Mouse (Mus musculus): ENCODE data around the gene Zfp982. TPM values are rescaled to one million over a fixed set of nuclear protein-coding genes. Genes with fewer than 3 reads are reported as not detected.
"Not testable (repeated sequence)": the region's sequence is repeated elsewhere in the genome, so short reads cannot be mapped to it uniquely, and the experiment has no call there.

The Zfp982 gene
- polyA plus RNA-seq, 1 experiment from 2014 or later, result 10.5 TPM

DNA sequence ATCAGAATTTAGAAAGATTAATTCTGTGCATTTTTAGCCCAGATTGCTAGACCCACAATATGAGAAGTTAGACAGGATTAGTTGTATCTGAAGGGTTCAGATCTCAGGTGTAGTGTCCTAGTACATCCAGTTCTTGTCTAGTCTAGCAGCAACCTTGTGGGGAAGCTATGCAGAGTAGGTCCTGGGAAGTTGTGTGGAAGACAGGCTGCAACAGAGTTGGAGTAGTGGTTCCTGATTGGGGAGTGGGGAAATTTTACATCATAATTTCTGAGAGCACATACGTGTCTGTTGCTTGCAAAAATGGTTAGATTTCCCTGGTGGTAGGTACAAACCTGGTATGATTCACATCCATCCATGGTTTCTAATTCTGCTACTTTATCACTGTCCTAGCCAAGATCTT, 32.9 kb downstream of the Zfp982 start:
- no peak overlapping the region for H3K27ac ChIP-seq
- 89% methylated on average over 1 of the region's 1 CpGs for WGBS
- H3K4me1 ChIP-seq, result no peaks in the 10 kb centered on the region
- H3K36me3 ChIP-seq (replicated peaks), result no peaks in the 10 kb centered on the region
- H3K27me3 ChIP-seq (ENCODE audit: poor library complexity, severe bottlenecking), result no peaks in the 10 kb centered on the region
- H3K9me3 ChIP-seq, result peaks cover 93% of the 10 kb centered on the region
- DNase-seq (ENCODE audit: extremely low spot score, low spot score), result no peak
- no peak overlapping the region for H3K4me3 ChIP-seq

DNA sequence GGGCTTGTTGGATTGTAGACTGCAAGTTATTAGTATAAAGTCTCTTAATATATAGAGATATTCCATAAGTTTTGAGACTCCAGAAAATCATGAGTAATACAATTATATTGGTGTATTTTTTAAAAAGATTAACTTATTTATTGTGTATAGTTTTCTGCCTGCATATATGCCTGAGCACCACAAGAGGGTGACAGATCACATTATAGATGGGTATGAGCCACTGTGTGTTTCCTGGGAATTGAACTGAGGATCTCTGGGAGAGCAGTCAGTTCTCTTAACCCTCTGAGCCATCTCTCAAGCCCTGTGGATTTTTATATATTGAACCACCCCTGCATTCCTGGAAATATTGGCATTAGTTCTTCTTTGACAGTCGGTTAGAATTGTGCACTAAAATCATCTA, 38.1 kb downstream of the Zfp982 start:
- Histone ChIP-seq H3K4me1 (no peaks in the 10 kb centered on the region), H3K4me3 (no peak overlapping the region), H3K27ac (no peak overlapping the region), H3K27me3 (ENCODE audit: poor library complexity, severe bottlenecking) (no peaks in the 10 kb centered on the region), H3K9me3 (peaks cover 82% of the 10 kb centered on the region), H3K36me3 (replicated peaks) (no peaks in the 10 kb centered on the region)
- DNase-seq (ENCODE audit: extremely low spot score, low spot score), result no peak
- 90% methylated on average over 1 of the region's 1 CpGs for WGBS

DNA sequence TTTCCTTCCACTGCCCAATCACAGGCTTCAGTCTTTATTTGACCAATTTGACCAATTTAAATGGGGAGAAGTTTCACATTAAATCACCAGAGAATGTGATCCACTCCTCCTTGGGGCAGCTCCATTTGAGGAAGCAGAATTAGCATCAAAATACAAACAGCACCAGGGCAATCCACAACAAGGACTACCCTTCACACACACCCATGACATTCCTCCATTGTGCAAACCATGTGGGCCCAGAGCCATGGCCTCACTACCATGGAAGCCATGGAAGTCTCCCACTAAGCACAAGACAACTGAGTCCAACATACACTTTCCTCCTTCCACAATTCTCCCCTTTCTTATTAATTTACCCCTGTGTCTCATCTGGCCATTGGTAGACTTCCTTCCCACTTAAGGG, 43.7 kb downstream of the Zfp982 start:
- not testable (repeated sequence) for DNase-seq (ENCODE audit: extremely low spot score, low spot score); H3K36me3 ChIP-seq (replicated peaks); H3K4me1 ChIP-seq; H3K27ac ChIP-seq; H3K4me3 ChIP-seq; H3K27me3 ChIP-seq (ENCODE audit: poor library complexity, severe bottlenecking)
- H3K9me3 ChIP-seq, result peaks cover 80% of the 10 kb centered on the region

DNA sequence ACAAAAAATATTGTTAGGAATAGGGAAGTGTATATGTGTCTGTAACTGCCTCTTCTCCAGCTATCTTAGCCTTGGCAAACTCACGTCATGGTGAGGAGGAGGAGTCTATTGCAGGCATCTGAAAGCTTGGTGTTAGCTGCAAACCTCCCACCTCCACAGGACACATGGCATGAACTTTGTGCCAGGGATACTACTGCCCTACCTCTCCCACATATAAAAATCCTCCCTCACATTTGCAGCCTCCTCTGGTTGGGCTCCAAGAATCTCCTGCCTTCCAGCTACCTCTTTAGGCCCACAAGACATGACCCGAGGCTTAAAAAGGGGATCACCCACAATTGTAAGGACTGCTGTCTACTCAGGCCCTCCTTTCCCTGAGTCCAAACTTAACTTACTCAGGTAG, 45.5 kb downstream of the Zfp982 start:
- no peaks in the 10 kb centered on the region for H3K36me3 ChIP-seq (replicated peaks)
- 84% methylated on average over 2 of the region's 2 CpGs for WGBS
- no peaks in the 10 kb centered on the region for H3K27me3 ChIP-seq (ENCODE audit: poor library complexity, severe bottlenecking)
- DNase-seq (ENCODE audit: extremely low spot score, low spot score), result no peak
- no peaks in the 10 kb centered on the region for H3K4me1 ChIP-seq
- H3K4me3 ChIP-seq, result no peak overlapping the region
- H3K9me3 ChIP-seq, result peaks cover 74% of the 10 kb centered on the region
- no peak overlapping the region for H3K27ac ChIP-seq

DNA sequence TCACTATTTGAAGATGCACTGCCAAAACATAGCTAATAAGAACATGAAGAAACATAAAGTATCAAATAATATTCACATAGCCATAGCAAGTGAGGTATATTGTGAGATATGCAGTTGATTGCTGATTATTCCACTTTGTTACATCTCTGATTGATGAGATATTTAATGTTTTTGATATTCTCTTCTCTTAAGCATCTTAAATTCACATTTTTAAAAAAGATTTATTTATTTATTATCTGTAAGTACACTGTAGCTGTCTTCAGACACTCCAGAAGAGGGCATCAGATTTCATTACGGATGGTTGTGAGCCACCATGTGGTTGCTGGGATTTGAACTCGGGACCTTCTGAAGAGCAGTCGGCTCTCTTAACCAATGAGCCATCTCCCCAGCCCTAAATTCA, 47.7 kb downstream of the Zfp982 start, which contains the start of gene Gm16503:
TSS of gene Gm16503 (plus strand) at position 301 of the 400 bp plus-strand sequence.
- not testable (repeated sequence) for H3K27me3 ChIP-seq (ENCODE audit: poor library complexity, severe bottlenecking); H3K36me3 ChIP-seq (replicated peaks); DNase-seq (ENCODE audit: extremely low spot score, low spot score); H3K4me3 ChIP-seq; H3K4me1 ChIP-seq; H3K27ac ChIP-seq
- 93% methylated on average over 3 of the region's 3 CpGs for WGBS
- peaks cover 73% of the 10 kb centered on the region for H3K9me3 ChIP-seq

DNA sequence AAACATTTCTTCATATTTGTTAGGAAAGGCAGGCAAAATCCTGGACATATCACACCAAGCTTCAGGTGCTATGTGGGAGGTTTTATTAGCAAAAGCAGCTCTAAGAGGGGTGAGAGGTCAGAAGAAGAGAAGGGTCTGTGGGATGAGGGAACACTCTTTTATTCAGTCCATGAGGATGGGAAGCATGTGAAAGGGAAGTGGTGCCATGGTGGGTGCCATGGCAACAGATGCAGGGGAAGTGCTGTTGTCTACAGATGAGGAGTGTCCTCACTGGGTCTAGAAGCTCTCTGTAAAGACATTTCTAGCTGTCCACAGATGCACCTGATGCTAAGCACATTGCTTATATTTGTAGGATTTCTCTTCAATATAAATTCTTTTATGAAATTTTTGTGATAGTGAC, 48.9 kb downstream of the Zfp982 start:
- H3K27ac ChIP-seq, result no peak overlapping the region
- no peaks in the 10 kb centered on the region for H3K36me3 ChIP-seq (replicated peaks)
- H3K27me3 ChIP-seq (ENCODE audit: poor library complexity, severe bottlenecking), result no peaks in the 10 kb centered on the region
- peaks cover 61% of the 10 kb centered on the region for H3K9me3 ChIP-seq
- H3K4me3 ChIP-seq, result no peak overlapping the region
- H3K4me1 ChIP-seq, result no peaks in the 10 kb centered on the region
- no peak for DNase-seq (ENCODE audit: extremely low spot score, low spot score)

DNA sequence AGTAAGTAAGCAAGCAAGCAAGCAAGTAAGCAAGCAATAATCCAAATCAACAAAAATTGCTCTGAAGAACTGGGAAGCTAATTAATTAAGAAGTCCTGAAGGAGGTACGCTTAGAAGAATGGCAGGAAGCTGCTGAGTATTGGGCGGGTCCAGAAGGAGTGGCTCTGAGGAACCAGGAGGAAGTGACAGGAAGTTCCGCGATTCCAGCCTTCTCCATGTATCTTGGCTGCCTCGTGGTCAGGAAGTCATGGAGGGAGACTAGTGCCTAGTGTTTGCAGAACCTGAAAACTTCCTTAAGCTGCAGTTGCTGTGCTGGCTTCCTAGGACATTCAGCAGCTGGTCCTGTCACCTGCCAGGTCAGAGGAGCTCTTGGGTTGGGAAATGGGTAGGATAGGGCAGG, 60.9 kb downstream of the Zfp982 start, which contains the start of gene Zfp985:
TSS of gene Zfp985 (plus strand) at position 207 of the 400 bp plus-strand sequence.
- WGBS, result 81% methylated on average over 5 of the region's 5 CpGs
- DNase-seq (ENCODE audit: extremely low spot score, low spot score); H3K27me3 ChIP-seq (ENCODE audit: poor library complexity, severe bottlenecking): not testable (repeated sequence)

DNA sequence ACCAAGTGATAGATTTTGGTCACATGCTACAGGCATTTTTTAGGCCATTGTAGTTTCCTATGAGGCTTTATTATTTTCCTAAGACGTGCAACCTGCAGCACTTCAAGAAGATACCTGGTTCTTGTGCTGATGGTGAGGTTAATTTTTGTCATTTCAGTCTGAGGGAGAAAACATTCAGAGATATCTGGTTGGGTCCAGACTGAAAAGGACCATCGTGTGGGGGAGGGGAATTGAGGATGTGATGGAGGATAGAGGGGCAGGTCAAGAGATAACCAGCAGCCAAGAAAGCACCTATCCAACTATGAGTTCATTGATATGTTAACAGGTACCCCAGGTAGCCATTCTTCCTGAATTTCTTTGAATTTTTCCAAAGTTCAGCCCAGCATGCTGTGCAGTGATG, 62.1 kb downstream of the Zfp982 start:
- WGBS, result 78% methylated on average over 2 of the region's 2 CpGs
- H3K9me3 ChIP-seq, result peaks cover 41% of the 10 kb centered on the region
- not testable (repeated sequence) for H3K27ac ChIP-seq; H3K36me3 ChIP-seq (replicated peaks); DNase-seq (ENCODE audit: extremely low spot score, low spot score); H3K4me1 ChIP-seq; H3K27me3 ChIP-seq (ENCODE audit: poor library complexity, severe bottlenecking); H3K4me3 ChIP-seq

More for the DNA sequence above, 60.9 kb downstream of the Zfp982 start, which contains the start of gene Zfp985:
- not testable (repeated sequence) for H3K27ac ChIP-seq; H3K36me3 ChIP-seq (replicated peaks); H3K4me3 ChIP-seq; H3K4me1 ChIP-seq
- H3K9me3 ChIP-seq, result peaks cover 38% of the 10 kb centered on the region

DNA sequence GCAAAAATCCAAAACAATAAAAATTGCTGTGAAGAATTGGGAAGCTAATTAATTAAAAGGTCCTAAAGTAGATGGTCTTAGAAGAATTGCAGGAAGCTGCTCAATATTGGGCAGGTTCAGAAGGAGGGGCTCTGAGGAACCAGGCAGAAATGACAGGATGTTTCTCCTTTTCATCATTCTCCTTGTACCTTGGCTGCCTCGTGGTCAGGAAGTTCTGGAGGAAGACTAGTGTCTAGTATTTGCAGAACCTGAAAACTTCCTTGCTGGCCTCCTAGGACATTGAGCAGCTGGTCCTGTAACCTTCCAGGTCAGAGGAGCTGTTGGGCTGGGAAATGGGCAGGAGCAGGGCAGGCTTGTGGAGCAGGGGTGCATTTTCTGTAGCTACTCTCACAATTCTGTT, 64.7 kb downstream of the Zfp982 start:
- not testable (repeated sequence) for H3K27me3 ChIP-seq (ENCODE audit: poor library complexity, severe bottlenecking); H3K4me1 ChIP-seq; DNase-seq (ENCODE audit: extremely low spot score, low spot score); H3K27ac ChIP-seq; H3K4me3 ChIP-seq; H3K36me3 ChIP-seq (replicated peaks)
- peaks cover 31% of the 10 kb centered on the region; the same call in 1 of the 2 replicates for H3K9me3 ChIP-seq
- WGBS, result 65% methylated on average over 1 of the region's 1 CpGs

DNA sequence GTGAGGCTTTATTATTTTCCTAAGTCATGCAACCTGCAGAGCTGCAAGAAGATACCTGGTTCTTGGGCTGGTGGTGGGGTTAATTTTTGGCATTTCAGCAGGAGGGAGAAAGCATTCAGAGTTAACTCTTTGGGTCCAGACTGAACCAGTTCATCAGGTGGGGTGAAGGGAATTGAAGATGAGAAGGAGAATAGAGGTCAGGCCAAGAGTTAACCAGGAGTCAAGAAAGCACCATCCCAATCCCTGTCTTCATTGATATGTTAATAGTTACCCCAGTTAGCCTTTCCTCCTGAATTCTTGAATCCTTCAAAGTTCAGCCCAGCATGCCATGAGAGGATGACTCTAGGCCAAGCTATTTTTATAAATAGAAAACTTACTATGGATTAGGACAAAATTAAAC, 65.8 kb downstream of the Zfp982 start:
- not testable (repeated sequence) for H3K27me3 ChIP-seq (ENCODE audit: poor library complexity, severe bottlenecking); H3K36me3 ChIP-seq (replicated peaks); H3K27ac ChIP-seq; H3K4me1 ChIP-seq; DNase-seq (ENCODE audit: extremely low spot score, low spot score); H3K4me3 ChIP-seq
- peaks cover 29% of the 10 kb centered on the region; the same call in 1 of the 2 replicates for H3K9me3 ChIP-seq

DNA sequence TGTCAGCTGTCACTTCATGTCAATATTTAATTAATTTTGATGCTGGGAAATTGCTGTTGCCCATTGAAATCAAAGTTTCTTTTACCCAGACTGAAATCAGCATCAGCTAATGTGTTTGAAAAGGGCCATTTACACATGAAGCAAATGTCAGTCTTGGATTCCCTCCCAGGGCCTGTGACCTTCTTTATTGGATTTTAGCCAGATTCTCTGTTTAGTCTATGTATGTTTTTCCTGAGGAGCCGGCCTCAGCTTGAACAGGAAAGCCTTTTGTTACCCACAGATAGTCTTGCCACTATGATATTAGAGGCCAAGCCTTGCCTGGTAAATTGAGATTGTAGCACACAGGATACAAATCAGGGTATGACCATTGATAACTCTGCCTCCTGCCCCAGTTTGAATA, 66.9 kb downstream of the Zfp982 start:
- H3K9me3 ChIP-seq, result peaks cover 27% of the 10 kb centered on the region; the same call in 1 of the 2 replicates
- WGBS, result 63% methylated on average over 1 of the region's 1 CpGs
- not testable (repeated sequence) for H3K4me1 ChIP-seq; H3K4me3 ChIP-seq; H3K27ac ChIP-seq; H3K27me3 ChIP-seq (ENCODE audit: poor library complexity, severe bottlenecking); H3K36me3 ChIP-seq (replicated peaks); DNase-seq (ENCODE audit: extremely low spot score, low spot score)

Other genes starting within 250 kb of the Zfp982 start
- 0.16 TPM in 1 of 2 replicates, not detected in the other for gene Zfp988, start 186.7 kb upstream of the Zfp982 start, polyA plus RNA-seq (2016; fragmentation: Nextera tagmentation; extraction: Ambion mirVana)
- gene Zfp978, start 131.1 kb upstream of the Zfp982 start, polyA plus RNA-seq (2016; fragmentation: Nextera tagmentation; extraction: Ambion mirVana), result 0.30 TPM in 1 of 2 replicates, not detected in the other
- gene Gm16503, start 47.8 kb downstream of the Zfp982 start, polyA plus RNA-seq (2016; fragmentation: Nextera tagmentation; extraction: Ambion mirVana), result 0.52 and 0.72 TPM in 2 replicates
- gene Zfp985, start 60.9 kb downstream of the Zfp982 start, polyA plus RNA-seq (2016; fragmentation: Nextera tagmentation; extraction: Ambion mirVana), result 0.06 and 0.12 TPM in 2 replicates
- gene Zfp979, start 150.1 kb downstream of the Zfp982 start, polyA plus RNA-seq (2016; fragmentation: Nextera tagmentation; extraction: Ambion mirVana), result 2.8 and 2.9 TPM in 2 replicates
- gene Zfp534, start 210.1 kb downstream of the Zfp982 start, polyA plus RNA-seq (2016; fragmentation: Nextera tagmentation; extraction: Ambion mirVana), result not detected in 2 replicates

Data from forebrain, embryonic 10.5 days (tissue).